ENCODE assay signal across 9 mouse cellular contexts in the genomic region with DNA sequence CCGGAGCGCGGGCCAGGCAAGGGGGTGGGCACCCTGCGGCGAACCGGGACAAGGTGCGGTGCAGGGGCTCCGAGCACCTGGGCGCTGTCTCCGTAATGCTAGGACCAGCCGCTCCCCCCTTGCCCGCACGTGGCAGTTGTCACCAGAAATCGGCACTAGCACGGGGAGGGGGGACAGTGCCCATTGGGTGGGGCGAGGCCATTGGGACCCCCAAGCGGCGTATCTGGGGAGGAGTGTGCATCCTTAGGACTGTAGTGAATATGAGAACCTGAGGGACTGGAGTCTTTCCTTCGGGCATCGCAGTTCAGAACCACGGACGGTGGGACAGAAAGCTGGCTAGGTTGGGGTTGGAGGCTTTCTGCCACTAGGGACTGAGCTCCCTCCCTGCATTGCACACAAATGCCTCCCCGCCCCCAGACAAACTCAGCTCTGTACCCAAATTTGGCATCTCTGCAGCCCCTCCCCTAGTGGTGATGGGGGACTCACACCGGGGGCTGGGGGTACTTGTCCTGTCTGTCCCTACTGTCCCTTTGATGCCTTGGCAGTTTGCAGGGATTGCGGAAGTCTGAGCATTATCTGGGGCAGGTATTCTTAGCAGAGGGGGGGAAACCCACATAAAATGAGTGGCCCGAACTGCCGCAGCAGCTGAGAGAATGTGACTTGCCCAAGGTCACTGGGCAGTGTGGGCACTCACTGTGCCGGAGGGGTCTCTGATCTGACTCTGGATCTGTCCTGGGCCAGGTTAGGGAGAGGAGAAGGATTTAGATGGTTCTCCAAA. TPM values are rescaled to one million over a fixed set of nuclear protein-coding genes. Genes with fewer than 3 reads are reported as not detected.
DNase-seq lines count a peak whose midpoint lies in the region; ATAC-seq lines count a peak whose summit lies in the region.
"Had no signal": no experiment of that assay in that cellular context is flagged by ENCODE, and none has a peak within 500 bp of the region (broad histone marks: within the 10 kb centered on the region; RNA-seq: fewer than 3 reads in every experiment).

No protein-coding gene starts in this region.

- 6% methylated on average over 28 of the region's 28 CpGs for WGBS in kidney, embryonic 15.5 days
- WGBS in forebrain, embryonic 11.5 days, result 7% methylated on average over 28 of the region's 28 CpGs
- WGBS in limb, embryonic 10.5 days, result 5% methylated on average over 28 of the region's 28 CpGs
- 6% methylated on average over 23 of the region's 28 CpGs for WGBS in neural tube, embryonic 15.5 days

- no peaks in the 10 kb centered on the region for H3K9me3 ChIP-seq in kidney, embryonic 15.5 days (replicated peaks)
- no peaks in the 10 kb centered on the region for H3K9me3 ChIP-seq in forebrain, embryonic 11.5 days (ENCODE audit: control insufficient read depth, low read length)
- no peaks in the 10 kb centered on the region for H3K9me3 ChIP-seq in limb, embryonic 10.5 days (replicated peaks)
- H3K9me3 ChIP-seq in neural tube, embryonic 15.5 days (replicated peaks), result no peaks in the 10 kb centered on the region

- H3K4me2 ChIP-seq in kidney, embryonic 15.5 days, result peak overlapping the region; percentile 100
- H3K4me2 ChIP-seq in forebrain, embryonic 11.5 days (ENCODE audit: low read depth, low read length, severe bottlenecking), result peak overlapping the region; percentile 99
- H3K4me2 ChIP-seq in neural tube, embryonic 15.5 days, result peak overlapping the region; percentile 85

- H3K27ac ChIP-seq in kidney, embryonic 15.5 days, result no peak overlapping the region
- H3K27ac ChIP-seq in forebrain, embryonic 11.5 days (ENCODE audit: low read depth, low read length), result 0 out of 2 replicates have a peak overlapping the region, but pooled peaks have one; percentile 6
- H3K27ac ChIP-seq in limb, embryonic 10.5 days, result peak overlapping the region; percentile 85
- peak overlapping the region; percentile 85 for H3K27ac ChIP-seq in neural tube, embryonic 15.5 days (replicated peaks)
- H3K27ac ChIP-seq: macrophage had no signal

- no peak for ATAC-seq in kidney, embryonic 15.5 days (replicated peaks; ENCODE audit: low FRiP score)
- ATAC-seq in forebrain, embryonic 11.5 days (replicated peaks; ENCODE audit: low FRiP score), result peak; percentile 16; the same call in 1 of the 2 replicates
- ATAC-seq in neural tube, embryonic 15.5 days (ENCODE audit: low FRiP score), result peak; percentile 2; the same call in 1 of the 2 replicates

- peaks cover 21% of the 10 kb centered on the region for H3K4me1 ChIP-seq in kidney, embryonic 15.5 days
- H3K4me1 ChIP-seq in forebrain, embryonic 11.5 days (replicated peaks; ENCODE audit: control insufficient read depth, insufficient read depth, low read length), result peaks cover 15% of the 10 kb centered on the region
- peaks cover 49% of the 10 kb centered on the region for H3K4me1 ChIP-seq in limb, embryonic 10.5 days
- peaks cover 47% of the 10 kb centered on the region for H3K4me1 ChIP-seq in neural tube, embryonic 15.5 days

- peak overlapping the region; percentile 64 for H3K4me3 ChIP-seq in kidney, embryonic 15.5 days (replicated peaks)
- H3K4me3 ChIP-seq in forebrain, embryonic 11.5 days (ENCODE audit: low read depth, low read length), result peak overlapping the region; percentile 78
- H3K4me3 ChIP-seq in limb, embryonic 10.5 days, result peak overlapping the region; percentile 71
- H3K4me3 ChIP-seq in neural tube, embryonic 15.5 days (replicated peaks), result peak overlapping the region; percentile 55

- peak overlapping the region; percentile 62 for H3K9ac ChIP-seq in kidney, embryonic 15.5 days
- peak overlapping the region; percentile 78 for H3K9ac ChIP-seq in forebrain, embryonic 11.5 days (ENCODE audit: low read length)
- peak overlapping the region; percentile 60 for H3K9ac ChIP-seq in neural tube, embryonic 15.5 days (replicated peaks)

- H3K36me3 ChIP-seq in kidney, embryonic 15.5 days, result no peaks in the 10 kb centered on the region
- no peaks in the 10 kb centered on the region for H3K36me3 ChIP-seq in forebrain, embryonic 11.5 days (ENCODE audit: control insufficient read depth, insufficient read depth, low read length)
- H3K36me3 ChIP-seq in limb, embryonic 10.5 days, result no peaks in the 10 kb centered on the region
- H3K36me3 ChIP-seq in neural tube, embryonic 15.5 days, result no peaks in the 10 kb centered on the region

- peaks cover 70% of the 10 kb centered on the region for H3K27me3 ChIP-seq in kidney, embryonic 15.5 days
- H3K27me3 ChIP-seq in forebrain, embryonic 11.5 days (ENCODE audit: control insufficient read depth, insufficient read depth, low read length), result peaks cover 22% of the 10 kb centered on the region
- peaks cover 91% of the 10 kb centered on the region for H3K27me3 ChIP-seq in limb, embryonic 10.5 days (ENCODE audit: low read depth, poor library complexity, severe bottlenecking)
- peaks cover 17% of the 10 kb centered on the region; the same call in 1 of the 2 replicates for H3K27me3 ChIP-seq in neural tube, embryonic 15.5 days (replicated peaks)

- DNase-seq in kidney, adult 8-10 months, result no peak
- peak; percentile 19 for DNase-seq in Muller cell, postnatal 12 days (ENCODE audit: inconsistent ontology term)
- no peak for DNase-seq in forebrain, embryonic 11.5 days (ENCODE audit: low spot score)
- peak; percentile 54 for DNase-seq in limb, embryonic 10.5 days (ENCODE audit: low spot score)
- DNase-seq in adrenal gland, postnatal 10 days, result no peak
- no peak for DNase-seq in gastrocnemius, postnatal 36 days

- intact Hi-C loops in gastrocnemius, postnatal 36 days (cut with DNase I), result no loop called here

RNA-seq across cellular contexts. Expression of a gene that starts 1.1 kb away (rescaled TPM):
- polyA plus RNA-seq in kidney, embryonic 15.5 days (2015; fragmentation: Nextera tagmentation; extraction: Ambion mirVana), result 0.39 and 0.45 TPM in 2 replicates
- 0.52 and 1.3 TPM in 2 replicates for polyA plus RNA-seq in forebrain, embryonic 11.5 days (2014; fragmentation: Nextera tagmentation; extraction: Ambion mirVana)
- 0.20 and 0.26 TPM in 2 replicates for polyA plus RNA-seq in limb, embryonic 10.5 days (2016; fragmentation: Nextera tagmentation; extraction: Ambion mirVana)
- polyA plus RNA-seq in neural tube, embryonic 15.5 days (2015; fragmentation: Nextera tagmentation; extraction: Ambion mirVana), result 2.0 and 2.9 TPM in 2 replicates
- 10 to 100 TPM; 18.0 to 19.8 TPM for total RNA-seq in adrenal gland, postnatal 10 days (2021)
- total RNA-seq in gastrocnemius, postnatal 36 days (2021), result 10 to 100 TPM in 1 of 2 experiments, 1 to 10 TPM in 1; 7.9 to 12.5 TPM

RNA-seq across cellular contexts. Expression of a gene that starts 30.3 kb away (rescaled TPM):
- 104 and 114 TPM in 2 replicates for polyA plus RNA-seq in kidney, embryonic 15.5 days (2015; fragmentation: Nextera tagmentation; extraction: Ambion mirVana)
- 114 and 126 TPM in 2 replicates for polyA plus RNA-seq in forebrain, embryonic 11.5 days (2014; fragmentation: Nextera tagmentation; extraction: Ambion mirVana)
- 123 and 130 TPM in 2 replicates for polyA plus RNA-seq in limb, embryonic 10.5 days (2016; fragmentation: Nextera tagmentation; extraction: Ambion mirVana)
- polyA plus RNA-seq in neural tube, embryonic 15.5 days (2015; fragmentation: Nextera tagmentation; extraction: Ambion mirVana), result 158 and 175 TPM in 2 replicates
- 10 to 100 TPM; 71.2 to 74.8 TPM for total RNA-seq in adrenal gland, postnatal 10 days (2021)
- total RNA-seq in gastrocnemius, postnatal 36 days (2021), result 10 to 100 TPM; 65.2 to 80.4 TPM

Comparison
In these comparisons a context has a peak if more than half of its experiments do, and no peak if none do; other contexts are left out.
1. DNase-seq: peak in Muller cell, postnatal 12 days (single experiment) and limb, embryonic 10.5 days (single experiment); none in kidney, adult 8-10 months (0 of 2), forebrain, embryonic 11.5 days (single experiment), adrenal gland, postnatal 10 days (single experiment) and gastrocnemius, postnatal 36 days (0 of 2).
2. Peak in every context shown above with its lines, with median percentiles within 50 percentile points of each other: H3K4me2 ChIP-seq, H3K4me3 ChIP-seq and H3K9ac ChIP-seq.